8 mouse cellular contexts compared by ENCODE assay signal in the genomic region with DNA sequence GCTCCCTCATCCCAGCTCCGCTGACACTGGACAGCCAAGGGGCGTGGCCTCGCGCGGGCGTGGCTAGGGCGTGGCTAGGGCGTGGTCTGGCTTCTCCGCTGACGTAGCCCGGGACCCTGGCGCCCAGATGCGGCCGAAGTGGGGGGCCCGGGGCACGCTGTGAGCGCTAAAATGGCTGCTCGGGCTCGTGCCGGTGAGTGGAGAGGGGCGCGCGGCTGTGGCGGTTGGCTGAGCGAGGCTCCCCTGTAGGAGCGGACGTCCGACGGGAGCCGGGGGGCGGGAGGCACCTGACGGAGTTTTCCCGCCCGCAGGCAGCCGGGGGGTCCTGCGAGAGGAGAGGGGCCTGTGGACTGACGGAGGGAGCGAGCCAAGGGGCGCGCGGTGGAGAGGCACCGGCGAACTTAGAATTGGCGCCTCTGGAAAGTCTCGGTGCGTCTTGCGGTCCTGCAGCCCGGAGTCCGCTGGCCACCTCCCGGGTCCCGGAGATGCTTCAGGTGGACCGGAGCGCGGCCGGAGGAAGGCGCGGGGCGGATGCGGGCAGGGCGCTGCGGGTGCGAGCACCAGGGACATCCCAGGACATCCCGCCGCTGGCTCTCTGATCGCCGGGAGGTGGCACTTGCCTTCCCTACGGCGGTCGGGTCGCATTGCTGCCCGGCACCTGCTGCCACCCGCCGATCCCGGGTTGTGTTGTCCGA. TPM values are rescaled to one million over a fixed set of nuclear protein-coding genes. Genes with fewer than 3 reads are reported as not detected.
DNase-seq lines count a peak whose midpoint lies in the region; ATAC-seq and TF ChIP-seq lines count a peak whose summit lies in the region.

No protein-coding gene starts in this region.

- no peak for TF ChIP-seq CTCF in lung, adult 2 months (IDR thresholded peaks at IDR 0.05; ENCODE audit: insufficient read depth, low read length)

- no peak for TF ChIP-seq POLR2A in lung, adult 2 months (IDR thresholded peaks at IDR 0.05; ENCODE audit: borderline replicate concordance, extremely low read depth, low read depth, low read length)

- H3K36me3 ChIP-seq in intestine, embryonic 16.5 days (ENCODE audit: control insufficient read depth, insufficient read depth, low read length), result no peaks in the 10 kb centered on the region
- no peaks in the 10 kb centered on the region for H3K36me3 ChIP-seq in neural tube, embryonic 15.5 days

- H3K9ac ChIP-seq in intestine, embryonic 16.5 days (ENCODE audit: low read depth, low read length), result peak overlapping the region; percentile 64
- H3K9ac ChIP-seq in neural tube, embryonic 15.5 days (replicated peaks), result peak overlapping the region; percentile 37

- ATAC-seq in intestine, embryonic 16.5 days, result peak; percentile 87
- ATAC-seq in neural tube, embryonic 15.5 days (ENCODE audit: low FRiP score), result peak; percentile 87

- peak; percentile 11 for DNase-seq in right cerebral cortex, postnatal 14 days
- no peak for DNase-seq in right cerebral cortex, adult 18-20 months
- DNase-seq in cerebellum, postnatal 25 days, result peak; percentile 73 to 87
- DNase-seq in gastrocnemius, postnatal 10 days, result peak; percentile 76
- DNase-seq in lung, adult 2 months, result peak; percentile 54
- DNase-seq in thymus, postnatal 14 days, result peak; percentile 88

- H3K4me1 ChIP-seq in intestine, embryonic 16.5 days (ENCODE audit: control insufficient read depth, insufficient read depth, low read length), result peaks cover 13% of the 10 kb centered on the region
- peaks cover 4% of the 10 kb centered on the region; the same call in 1 of the 2 replicates for H3K4me1 ChIP-seq in lung, adult 2 months (ENCODE audit: control insufficient read depth, insufficient read depth, low read length)
- peaks cover 16% of the 10 kb centered on the region for H3K4me1 ChIP-seq in neural tube, embryonic 15.5 days

- H3K4me2 ChIP-seq in intestine, embryonic 16.5 days (ENCODE audit: low read depth, low read length), result peak overlapping the region; percentile 99
- H3K4me2 ChIP-seq in neural tube, embryonic 15.5 days, result peak overlapping the region; percentile 99

- no peak overlapping the region for H3K27ac ChIP-seq in intestine, embryonic 16.5 days (ENCODE audit: low read length)
- no peak overlapping the region for H3K27ac ChIP-seq in neural tube, embryonic 15.5 days (replicated peaks)

- peak overlapping the region; percentile 76 for H3K4me3 ChIP-seq in intestine, embryonic 16.5 days (ENCODE audit: low read length)
- peak overlapping the region; percentile 41 for H3K4me3 ChIP-seq in lung, adult 2 months (replicated peaks; ENCODE audit: extremely low read depth, low read depth, low read length)
- peak overlapping the region; percentile 61 for H3K4me3 ChIP-seq in neural tube, embryonic 15.5 days (replicated peaks)

- under 1% methylated on average over 75 of the region's 75 CpGs for WGBS in intestine, embryonic 16.5 days
- under 1% methylated on average over 74 of the region's 75 CpGs for WGBS in lung, adult 2 months
- WGBS in neural tube, embryonic 15.5 days, result under 1% methylated on average over 73 of the region's 75 CpGs

- no peaks in the 10 kb centered on the region for H3K9me3 ChIP-seq in intestine, embryonic 16.5 days (ENCODE audit: control insufficient read depth, low read length)
- no peaks in the 10 kb centered on the region for H3K9me3 ChIP-seq in neural tube, embryonic 15.5 days (replicated peaks)

- peaks cover 49% of the 10 kb centered on the region for H3K27me3 ChIP-seq in intestine, embryonic 16.5 days (replicated peaks; ENCODE audit: control insufficient read depth, insufficient read depth, low read length)
- H3K27me3 ChIP-seq in neural tube, embryonic 15.5 days (replicated peaks), result peaks cover 41% of the 10 kb centered on the region

RNA-seq across cellular contexts. Expression of a gene that starts 2.5 kb away (rescaled TPM):
- total RNA-seq in gastrocnemius, postnatal 10 days (2021), result under 1 TPM; 0.47 to 0.61 TPM
- polyA plus RNA-seq in intestine, embryonic 16.5 days (2015; fragmentation: Nextera tagmentation; extraction: Ambion mirVana), result 0.17 and 0.34 TPM in 2 replicates
- 0.24 and 0.37 TPM in 2 replicates for polyA plus RNA-seq in lung, adult 2 months (2012; rRNA removed)
- polyA plus RNA-seq in neural tube, embryonic 15.5 days (2015; fragmentation: Nextera tagmentation; extraction: Ambion mirVana), result 0.08 and 0.37 TPM in 2 replicates
